Mouse (Mus musculus) CH12.LX (cell line): ENCODE measurements at regions not wholly inside any gene's neighbourhood (a gene's known extent, or its start where the extent isn't known, plus 50 kb on each side); places are given as distances from the start of the nearest gene placed in this dataset.
"Not testable (repeated sequence)": the region's sequence is repeated elsewhere in the genome, so short reads cannot be mapped to it uniquely, and the experiment has no call there.

ENCODE experiments used
- DNase-seq: peaks from one replicate; pipeline ENCODE4 v3.0.0-alpha.2; 2013; ENCODE audit errors: extremely low read depth
- H3K27ac ChIP-seq: 2 replicates; pipeline ENCODE4 v1.5.1; 2012; ENCODE audit warnings: low read depth, mild to moderate bottlenecking, control low read depth, moderate library complexity; ENCODE audit not compliant: insufficient read depth
- H3K27me3 ChIP-seq: replicated peaks from 2 replicates; pipeline ENCODE3; 2012; ENCODE audit warnings: inconsistent platforms
- H3K36me3 ChIP-seq, 2 experiments: replicated peaks in 1 of 2; 2 replicates each; pipeline versions ENCODE3 to v1.6.1; 2012; ENCODE audit warnings: inconsistent platforms in 1 of 2, low read length in 1 of 2, mild to moderate bottlenecking in 1 of 2, mixed read lengths in 1 of 2, moderate library complexity in 1 of 2; ENCODE audit not compliant: control insufficient read depth in 1 of 2, insufficient read depth in 1 of 2
- H3K4me1 ChIP-seq, 2 experiments: 2 replicates each; pipeline ENCODE4 v1.6.1; 2012; ENCODE audit warnings: inconsistent platforms in 1 of 2, moderate library complexity in 1 of 2; ENCODE audit not compliant: insufficient read depth in 2 of 2, control insufficient read depth in 1 of 2
- H3K4me2 ChIP-seq: 2 replicates; pipeline ENCODE4 v1.6.1; 2012; ENCODE audit warnings: low read depth, mild to moderate bottlenecking, control low read depth; ENCODE audit not compliant: poor library complexity, insufficient read depth, severe bottlenecking
- H3K4me3 ChIP-seq, 3 experiments: fragments of 150-350 bp in 1 of 3; sonication (generic) in 1 of 3; replicated peaks in 1 of 3; 2 replicates each; pipeline versions ENCODE3 to v1.5.1; 2011 to 2012; ENCODE audit warnings: low read depth in 2 of 3, low read length in 2 of 3, mild to moderate bottlenecking in 2 of 3, moderate library complexity in 2 of 3, control low read depth in 1 of 3, improper control_type of control experiment in 1 of 3, inconsistent platforms in 1 of 3, mixed read lengths in 1 of 3; ENCODE audit not compliant: poor library complexity in 1 of 3
- H3K79me2 ChIP-seq: replicated peaks from 2 replicates; pipeline ENCODE4 v1.6.1; 2012; ENCODE audit warnings: mild to moderate bottlenecking, moderate library complexity; ENCODE audit not compliant: control insufficient read depth, poor library complexity, insufficient read depth, severe bottlenecking; ENCODE audit errors: extremely low read depth
- H3K9ac ChIP-seq: 2 replicates; pipeline ENCODE4 v1.6.1; 2012; ENCODE audit warnings: low read depth, mild to moderate bottlenecking, control low read depth, moderate library complexity; ENCODE audit not compliant: insufficient read depth
- H3K9me3 ChIP-seq: replicated peaks from 2 replicates; pipeline ENCODE3; 2012; ENCODE audit warnings: low read length, inconsistent platforms, mixed read lengths
- CTCF ChIP-seq, 2 experiments: IDR thresholded peaks in 1 of 2; conservative IDR thresholded peaks in 1 of 2; 2 replicates each; pipeline ENCODE4 v1.5.1; 2011 to 2012; ENCODE audit warnings: low read depth in 2 of 2, low read length in 2 of 2, improper control_type of control experiment in 1 of 2, inconsistent platforms in 1 of 2, mild to moderate bottlenecking in 1 of 2, moderate library complexity in 1 of 2
- E2F4 ChIP-seq: IDR thresholded peaks from 2 replicates; pipeline ENCODE4 v1.6.1; 2011; ENCODE audit warnings: low read depth, low read length, improper control_type of control experiment; ENCODE audit not compliant: insufficient replicate concordance
- JUND ChIP-seq: conservative IDR thresholded peaks from 2 replicates; pipeline ENCODE4 v1.6.1; 2011; ENCODE audit warnings: low read depth, low read length, improper control_type of control experiment
- PAX5 ChIP-seq: IDR thresholded peaks from 2 replicates; pipeline ENCODE4 v1.6.1; 2012; ENCODE audit warnings: low read length, inconsistent platforms, mixed read lengths
- POLR2AphosphoS2 ChIP-seq: IDR thresholded peaks from 2 replicates; pipeline ENCODE4 v1.6.1; 2011; ENCODE audit warnings: low read depth, low read length, improper control_type of control experiment
- dilution Hi-C: fragments of 300-500 bp; cut with MboI; formaldehyde crosslinking; loops from 2 replicates; pipeline ENCODE4 v1.14.3; 2020; ENCODE audit warnings: low sequenced_read_pairs; ENCODE audit not compliant: extremely low pct_unique_long_range_greater_than_20kb, extremely low pct_ligation_motif_present
- in situ Hi-C: fragments of 300-500 bp; cut with MboI; formaldehyde crosslinking; loops from 3 replicates; pipeline ENCODE4 v1.14.3; 2019; ENCODE audit warnings: low sequenced_read_pairs, low pct_ligation_motif_present, low pct_unique_long_range_greater_than_20kb, mixed read lengths

- dilution Hi-C loops, result no loop called here
- in situ Hi-C loops, result no loop called here
- H3K27ac ChIP-seq, result no peak overlapping the region
- no peaks in the 10 kb centered on the region for H3K27me3 ChIP-seq
- TF ChIP-seq E2F4 (no peak), POLR2AphosphoS2 (no peak), PAX5 (no peak), JUND (no peak)
- H3K9ac ChIP-seq, result no peak overlapping the region
- H3K4me2 ChIP-seq, result no peak overlapping the region
- DNase-seq, result no peak
- no peaks in the 10 kb centered on the region for H3K36me3 ChIP-seq
- H3K79me2 ChIP-seq, result no peaks in the 10 kb centered on the region
- no peaks in the 10 kb centered on the region for H3K9me3 ChIP-seq
- H3K4me1 ChIP-seq, result peaks cover 6 to 23% of the 10 kb centered on the region in 2 experiments; a peak in 3 of 4 replicates
- H3K4me3 ChIP-seq, result no peak overlapping the region
Measured at GRCm38 (mm10) chr3:121584317-121584716, 52.1 kb upstream of the Slc44a3 start.

GRCm38 (mm10) chr3:121582711-121583110 is 50.5 kb upstream of the Slc44a3 start:
- H3K36me3 ChIP-seq, H3K9ac ChIP-seq, H3K4me2 ChIP-seq, H3K9me3 ChIP-seq, H3K4me3 ChIP-seq, H3K27ac ChIP-seq, in situ Hi-C loops, H3K79me2 ChIP-seq, dilution Hi-C loops, DNase-seq, H3K27me3 ChIP-seq: not testable (repeated sequence)
- TF ChIP-seq CTCF (conservative IDR thresholded peaks at IDR 0.05 in 1 of 2, IDR thresholded peaks at IDR 0.05 in 1 of 2; ENCODE audit: low read depth in 2 of 2, low read length in 2 of 2), result peak in 1 of 2 experiments; percentile 12; a peak in 1 of 4 replicates
- peaks cover 6 to 18% of the 10 kb centered on the region in 2 experiments; a peak in 3 of 4 replicates for H3K4me1 ChIP-seq
